Mouse (Mus musculus) lung, postnatal 0 days (tissue): ENCODE measurements around the gene Map3k20. TPM values are rescaled to one million over a fixed set of nuclear protein-coding genes. Genes with fewer than 3 reads are reported as not detected.

Source experiments
- ATAC-seq: fragments of 200-750 bp; cut with Nextera tagmentation; 2 replicates; pipeline ENCODE4 v1.8.0; 2017; ENCODE audit warnings: moderate library complexity
- DNase-seq: peaks from one replicate; pipeline ENCODE4 v3.0.0-alpha.2; 2016; ENCODE audit warnings: low spot score
- H3K27ac ChIP-seq: fragments of 300-500 bp; sonication (generic); 2 replicates; pipeline ENCODE4 v1.5.1; 2014; ENCODE audit warnings: antibody characterized with exemption, mild to moderate bottlenecking, low read length, mixed read lengths
- H3K27me3 ChIP-seq: fragments of 300-500 bp; sonication (generic); replicated peaks from 2 replicates; pipeline ENCODE4 v1.6.1; 2014; ENCODE audit warnings: low read length, mixed read lengths; ENCODE audit not compliant: insufficient read depth
- H3K36me3 ChIP-seq: fragments of 300-500 bp; sonication (generic); 2 replicates; pipeline ENCODE4 v1.6.1; 2014; ENCODE audit warnings: low read length, mixed read lengths; ENCODE audit not compliant: insufficient read depth
- H3K4me1 ChIP-seq: fragments of 300-500 bp; sonication (generic); 2 replicates; pipeline ENCODE4 v1.6.1; 2014; ENCODE audit warnings: antibody characterized with exemption, low read depth, low read length, mixed read lengths; ENCODE audit not compliant: insufficient read depth
- H3K4me2 ChIP-seq: fragments of 300-500 bp; sonication (generic); replicated peaks from 2 replicates; pipeline ENCODE4 v1.6.1; 2014; ENCODE audit warnings: low read depth, mild to moderate bottlenecking, low read length, moderate library complexity, mixed read lengths
- H3K4me3 ChIP-seq: fragments of 300-500 bp; sonication (generic); 2 replicates; pipeline ENCODE4 v1.5.1; 2014; ENCODE audit warnings: low read depth, low read length
- H3K9ac ChIP-seq: fragments of 300-500 bp; sonication (generic); replicated peaks from 2 replicates; pipeline ENCODE4 v1.6.1; 2014; ENCODE audit warnings: low read depth, mild to moderate bottlenecking
- H3K9me3 ChIP-seq: fragments of 300-500 bp; sonication (generic); 2 replicates; pipeline ENCODE4 v1.6.1; 2016; ENCODE audit warnings: low read length, mixed read lengths
- CTCF ChIP-seq: IDR thresholded peaks from 2 replicates; pipeline ENCODE4 v1.5.1; 2016; ENCODE audit warnings: antibody characterized with exemption, mild to moderate bottlenecking
- EP300 ChIP-seq: IDR thresholded peaks from 2 replicates; pipeline ENCODE4 v1.6.1; 2016; ENCODE audit warnings: antibody characterized with exemption, mild to moderate bottlenecking, control low read depth
- WGBS: fragments of 180-500 bp; shearing (Covaris S2); extraction: QIAGEN DNeasy Blood & Tissue Kit; methylation state at CpG from one replicate; pipeline ENCODE4 v1.1.7; 2014; 5-methylcytosine and 5-hydroxymethylcytosine counted together
- polyA plus RNA-seq: library from polyadenylated mRNA; unstranded; fragments of >200 nt; fragmentation: Nextera tagmentation; extraction: Ambion mirVana; gene quantifications from 2 replicates; pipeline ENCODE4 v1.2.1, GENCODE M21; 2015

Map3k20 gene
- polyA plus RNA-seq, 1 experiment from 2014 or later, result 18.5 TPM

GRCm38 (mm10) chr2:72285888-72286661, 638 bp downstream of the Map3k20 start:
- Histone ChIP-seq H3K4me2 (peak overlapping the region; percentile 71), H3K4me1 (peaks cover 14% of the 10 kb centered on the region), H3K27me3 (no peaks in the 10 kb centered on the region), H3K27ac (peak overlapping the region; percentile 94), H3K9me3 (no peaks in the 10 kb centered on the region), H3K9ac (peak overlapping the region; percentile 92), H3K36me3 (no peaks in the 10 kb centered on the region), H3K4me3 (peak overlapping the region; percentile 87)
- DNase-seq, result peak; percentile 63
- peak; percentile 68 for ATAC-seq
- no peak for TF ChIP-seq EP300
- TF ChIP-seq CTCF, result no peak
- whole genome bisulfite sequencing, result 3% methylated on average over 41 of the region's 60 CpGs

GRCm38 (mm10) chr2:72287142-72287541, 1.7 kb downstream of the Map3k20 start:
- peak overlapping the region; percentile 62; the same call in 1 of the 2 replicates for H3K27ac ChIP-seq
- H3K36me3 ChIP-seq, result no peaks in the 10 kb centered on the region
- H3K27me3 ChIP-seq, result no peaks in the 10 kb centered on the region
- 14% methylated on average over 4 of the region's 4 CpGs for WGBS
- H3K9ac ChIP-seq, result no peak overlapping the region
- peaks cover 14% of the 10 kb centered on the region for H3K4me1 ChIP-seq
- ATAC-seq, result peak; percentile 37
- peak; percentile 78 for DNase-seq
- peak overlapping the region; percentile 43 for H3K4me2 ChIP-seq
- no peak overlapping the region for H3K4me3 ChIP-seq
- H3K9me3 ChIP-seq, result no peaks in the 10 kb centered on the region
- TF ChIP-seq CTCF (no peak), EP300 (no peak)

GRCm38 (mm10) chr2:72288932-72289534, 3.6 kb downstream of the Map3k20 start:
- no peak for ATAC-seq
- no peak overlapping the region for H3K4me2 ChIP-seq

GRCm38 (mm10) chr2:72291103-72291502, 5.7 kb downstream of the Map3k20 start:
- Histone ChIP-seq H3K9ac (no peak overlapping the region), H3K27ac (no peak overlapping the region), H3K4me2 (no peak overlapping the region), H3K27me3 (no peaks in the 10 kb centered on the region), H3K36me3 (no peaks in the 10 kb centered on the region), H3K9me3 (no peaks in the 10 kb centered on the region), H3K4me1 (peaks cover 14% of the 10 kb centered on the region), H3K4me3 (no peak overlapping the region)
- DNase-seq, result no peak
- ATAC-seq, result no peak
- WGBS, result 93% methylated on average over 1 of the region's 1 CpGs
- no peak for TF ChIP-seq EP300
- no peak for TF ChIP-seq CTCF

More at GRCm38 (mm10) chr2:72288932-72289534, 3.6 kb downstream of the Map3k20 start:
- no peak overlapping the region for H3K4me3 ChIP-seq
- no peaks in the 10 kb centered on the region for H3K36me3 ChIP-seq
- H3K9me3 ChIP-seq, result no peaks in the 10 kb centered on the region
- DNase-seq, result peak; percentile 26
- no peak overlapping the region for H3K9ac ChIP-seq
- H3K27ac ChIP-seq, result no peak overlapping the region
- WGBS, result 54% methylated on average over 11 of the region's 11 CpGs
- peaks cover 14% of the 10 kb centered on the region for H3K4me1 ChIP-seq
- no peaks in the 10 kb centered on the region for H3K27me3 ChIP-seq
- TF ChIP-seq EP300 (no peak), CTCF (no peak)

GRCm38 (mm10) chr2:72292573-72292972, 7.1 kb downstream of the Map3k20 start:
- Histone ChIP-seq H3K4me1 (peaks cover 16% of the 10 kb centered on the region), H3K27me3 (no peaks in the 10 kb centered on the region), H3K9me3 (no peaks in the 10 kb centered on the region), H3K36me3 (no peaks in the 10 kb centered on the region), H3K9ac (no peak overlapping the region), H3K4me3 (no peak overlapping the region), H3K4me2 (no peak overlapping the region), H3K27ac (no peak overlapping the region)
- DNase-seq (no peak), ATAC-seq (no peak)
- TF ChIP-seq EP300, result no peak
- TF ChIP-seq CTCF, result no peak
- 80% methylated on average over 8 of the region's 8 CpGs for WGBS

GRCm38 (mm10) chr2:72294994-72295393, 9.6 kb downstream of the Map3k20 start:
- Histone ChIP-seq H3K27ac (no peak overlapping the region), H3K4me3 (no peak overlapping the region), H3K36me3 (no peaks in the 10 kb centered on the region), H3K9me3 (no peaks in the 10 kb centered on the region), H3K4me1 (peaks cover 11% of the 10 kb centered on the region; the same call in 1 of the 2 replicates), H3K9ac (no peak overlapping the region), H3K27me3 (no peaks in the 10 kb centered on the region), H3K4me2 (no peak overlapping the region)
- ATAC-seq (no peak), DNase-seq (no peak)
- WGBS, result 85% methylated on average over 6 of the region's 6 CpGs
- TF ChIP-seq CTCF, result no peak
- TF ChIP-seq EP300, result no peak
